Mouse (Mus musculus) stomach, embryonic 14.5 days (tissue): ENCODE measurements around the gene Plxnd1. TPM values are rescaled to one million over a fixed set of nuclear protein-coding genes. Genes with fewer than 3 reads are reported as not detected.

Experiments used
- ATAC-seq: fragments of 200-750 bp; cut with Nextera tagmentation; 2 replicates; pipeline ENCODE4 v1.8.0; 2017; ENCODE audit warnings: low read depth, moderate TSS enrichment; ENCODE audit not compliant: insufficient number of reproducible peaks, insufficient read depth, low FRiP score
- H3K27ac ChIP-seq: fragments of 300-500 bp; sonication (generic); 2 replicates; pipeline ENCODE4 v1.5.1; 2014; ENCODE audit warnings: mild to moderate bottlenecking, low read length, moderate library complexity, mixed read lengths
- H3K27me3 ChIP-seq: fragments of 300-500 bp; sonication (generic); 2 replicates; pipeline ENCODE4 v1.6.1; 2014; ENCODE audit warnings: low read length, control low read depth, mixed read lengths; ENCODE audit not compliant: control insufficient read depth, insufficient read depth
- H3K36me3 ChIP-seq: fragments of 300-500 bp; sonication (generic); 2 replicates; pipeline ENCODE4 v1.6.1; 2014; ENCODE audit warnings: mild to moderate bottlenecking, control low read depth, low read length, moderate library complexity, mixed read lengths; ENCODE audit not compliant: control insufficient read depth, insufficient read depth
- H3K4me1 ChIP-seq: fragments of 300-500 bp; sonication (generic); 2 replicates; pipeline ENCODE4 v1.6.1; 2014; ENCODE audit warnings: low read length, control low read depth, mixed read lengths; ENCODE audit not compliant: control insufficient read depth, insufficient read depth
- H3K4me2 ChIP-seq: fragments of 300-500 bp; sonication (generic); replicated peaks from 2 replicates; pipeline ENCODE4 v1.6.1; 2014; ENCODE audit warnings: low read depth, low read length, control low read depth
- H3K4me3 ChIP-seq: fragments of 300-500 bp; sonication (generic); 2 replicates; pipeline ENCODE4 v1.5.1; 2014; ENCODE audit warnings: low read depth, low read length, control low read depth
- H3K9ac ChIP-seq: fragments of 300-500 bp; sonication (generic); replicated peaks from 2 replicates; pipeline ENCODE4 v1.6.1; 2014; ENCODE audit warnings: low read depth, mild to moderate bottlenecking, control low read depth, low read length, moderate library complexity, mixed read lengths
- H3K9me3 ChIP-seq: fragments of 300-500 bp; sonication (generic); 2 replicates; pipeline ENCODE4 v1.6.1; 2016; ENCODE audit warnings: low read depth, low read length, control low read depth; ENCODE audit not compliant: control insufficient read depth
- WGBS: fragments of 180-500 bp; shearing (Covaris S2); extraction: QIAGEN DNeasy Blood & Tissue Kit; methylation state at CpG from one replicate; pipeline ENCODE4 v1.1.7; 2014; 5-methylcytosine and 5-hydroxymethylcytosine counted together
- polyA plus RNA-seq: library from polyadenylated mRNA; unstranded; fragments of >200 nt; fragmentation: Nextera tagmentation; extraction: Ambion mirVana; gene quantifications from 2 replicates; pipeline ENCODE4 v1.2.1, GENCODE M21; 2014

Gene Plxnd1
- polyA plus RNA-seq, 1 experiment from 2014 or later, result 44.5 TPM

- H3K27me3 ChIP-seq, result no peaks in the 10 kb centered on the region
- no peak overlapping the region for H3K9ac ChIP-seq
- H3K27ac ChIP-seq, result no peak overlapping the region
- H3K36me3 ChIP-seq, result peaks cover 20% of the 10 kb centered on the region; the same call in 1 of the 2 replicates
- H3K4me3 ChIP-seq, result no peak overlapping the region
- WGBS, result 83% methylated on average over 7 of the region's 7 CpGs
- no peaks in the 10 kb centered on the region for H3K9me3 ChIP-seq
- H3K4me1 ChIP-seq, result peaks cover 13% of the 10 kb centered on the region
- no peak for ATAC-seq
- no peak overlapping the region for H3K4me2 ChIP-seq
Observed at GRCm38 (mm10) chr6:115972083-115972764, 22.6 kb downstream of the Plxnd1 start.

GRCm38 (mm10) chr6:115971273-115972060 is 23.3 kb downstream of the Plxnd1 start:
- H3K9me3 ChIP-seq, result no peaks in the 10 kb centered on the region
- ATAC-seq, result no peak
- H3K36me3 ChIP-seq, result peaks cover 18% of the 10 kb centered on the region; the same call in 1 of the 2 replicates
- no peak overlapping the region for H3K4me3 ChIP-seq
- H3K27ac ChIP-seq, result peak overlapping the region; percentile 15; the same call in 1 of the 2 replicates
- H3K27me3 ChIP-seq, result no peaks in the 10 kb centered on the region
- 35% methylated on average over 13 of the region's 13 CpGs for WGBS
- H3K4me2 ChIP-seq, result no peak overlapping the region
- H3K4me1 ChIP-seq, result peaks cover 13% of the 10 kb centered on the region
- no peak overlapping the region for H3K9ac ChIP-seq

GRCm38 (mm10) chr6:115969952-115970351 is 24.9 kb downstream of the Plxnd1 start:
- H3K4me2 ChIP-seq, result no peak overlapping the region
- H3K9ac ChIP-seq, result no peak overlapping the region
- no peaks in the 10 kb centered on the region for H3K27me3 ChIP-seq
- H3K36me3 ChIP-seq, result peaks cover 18% of the 10 kb centered on the region; the same call in 1 of the 2 replicates
- peaks cover 13% of the 10 kb centered on the region for H3K4me1 ChIP-seq
- 57% methylated on average over 6 of the region's 6 CpGs for WGBS
- H3K9me3 ChIP-seq, result no peaks in the 10 kb centered on the region
- no peak overlapping the region for H3K4me3 ChIP-seq
- no peak for ATAC-seq
- H3K27ac ChIP-seq, result no peak overlapping the region

- H3K9me3 ChIP-seq, result no peaks in the 10 kb centered on the region
- ATAC-seq, result no peak
- H3K4me3 ChIP-seq, result no peak overlapping the region
- WGBS, result 74% methylated on average over 9 of the region's 9 CpGs
- no peak overlapping the region for H3K9ac ChIP-seq
- H3K27ac ChIP-seq, result no peak overlapping the region
- peaks cover 13% of the 10 kb centered on the region for H3K4me1 ChIP-seq
- peaks cover 16% of the 10 kb centered on the region; the same call in 1 of the 2 replicates for H3K36me3 ChIP-seq
- no peak overlapping the region for H3K4me2 ChIP-seq
- H3K27me3 ChIP-seq, result no peaks in the 10 kb centered on the region
Observed at GRCm38 (mm10) chr6:115969103-115969502, 25.7 kb downstream of the Plxnd1 start.

- Histone ChIP-seq H3K4me2 (no peak overlapping the region), H3K27ac (no peak overlapping the region), H3K4me1 (peaks cover 13% of the 10 kb centered on the region), H3K9ac (no peak overlapping the region), H3K4me3 (no peak overlapping the region), H3K9me3 (no peaks in the 10 kb centered on the region), H3K36me3 (peaks cover 16% of the 10 kb centered on the region; the same call in 1 of the 2 replicates), H3K27me3 (no peaks in the 10 kb centered on the region)
- 81% methylated on average over 6 of the region's 6 CpGs for WGBS
- ATAC-seq, result no peak
Observed at GRCm38 (mm10) chr6:115968700-115969099, 26.1 kb downstream of the Plxnd1 start.

GRCm38 (mm10) chr6:115968086-115968485 is 26.7 kb downstream of the Plxnd1 start:
- Histone ChIP-seq H3K36me3 (peaks cover 16% of the 10 kb centered on the region; the same call in 1 of the 2 replicates), H3K4me2 (no peak overlapping the region), H3K27me3 (no peaks in the 10 kb centered on the region), H3K4me3 (no peak overlapping the region), H3K4me1 (peaks cover 13% of the 10 kb centered on the region), H3K9ac (no peak overlapping the region), H3K27ac (no peak overlapping the region), H3K9me3 (no peaks in the 10 kb centered on the region)
- no peak for ATAC-seq
- 79% methylated on average over 5 of the region's 5 CpGs for WGBS

- H3K27ac ChIP-seq, result no peak overlapping the region
- H3K9me3 ChIP-seq, result no peaks in the 10 kb centered on the region
- no peak overlapping the region for H3K4me2 ChIP-seq
- peaks cover 18% of the 10 kb centered on the region for H3K36me3 ChIP-seq
- 93% methylated on average over 14 of the region's 15 CpGs for WGBS
- no peaks in the 10 kb centered on the region for H3K27me3 ChIP-seq
- no peak overlapping the region for H3K4me3 ChIP-seq
- H3K4me1 ChIP-seq, result peaks cover 8% of the 10 kb centered on the region
- no peak for ATAC-seq
- H3K9ac ChIP-seq, result no peak overlapping the region
Observed at GRCm38 (mm10) chr6:115967291-115967880, 27.4 kb downstream of the Plxnd1 start.

GRCm38 (mm10) chr6:115966227-115966966 is 28.4 kb downstream of the Plxnd1 start:
- no peak overlapping the region for H3K4me3 ChIP-seq
- 92% methylated on average over 19 of the region's 19 CpGs for WGBS
- H3K27ac ChIP-seq, result no peak overlapping the region
- H3K4me1 ChIP-seq, result peaks cover 4% of the 10 kb centered on the region
- no peak overlapping the region for H3K4me2 ChIP-seq
- ATAC-seq, result no peak
- no peaks in the 10 kb centered on the region for H3K9me3 ChIP-seq
- peaks cover 21% of the 10 kb centered on the region for H3K36me3 ChIP-seq
- H3K9ac ChIP-seq, result no peak overlapping the region
- no peaks in the 10 kb centered on the region for H3K27me3 ChIP-seq
